In the genomic region with DNA sequence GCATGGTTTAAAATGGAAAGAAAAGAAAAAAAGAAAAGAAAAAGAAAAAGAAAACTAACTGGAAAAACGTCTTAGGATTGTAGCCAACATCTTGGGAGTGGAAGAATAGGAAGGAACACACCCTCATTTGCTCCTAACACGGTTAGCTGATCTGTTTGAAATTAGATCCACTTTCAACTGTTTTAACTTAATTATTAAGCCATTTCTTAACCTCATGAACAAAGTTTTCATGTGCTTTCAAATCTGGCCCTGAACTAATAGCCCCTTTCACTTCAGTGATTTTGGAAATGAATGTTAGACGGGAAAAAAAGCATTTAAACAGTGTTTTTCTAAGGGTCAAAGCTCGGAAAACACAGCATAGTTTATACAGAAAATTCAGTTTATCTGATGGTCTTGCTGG, we compare ENCODE assay signal across 11 mouse cellular contexts.
"Had no signal": no experiment of that assay in that cellular context is flagged by ENCODE, and none has a peak within 500 bp of the region (broad histone marks: within the 10 kb centered on the region; RNA-seq: fewer than 3 reads in every experiment).

No protein-coding gene starts in this region.

- H3K9ac ChIP-seq: liver, embryonic 15.5 days had no signal

- ATAC-seq: inflammation-experienced regulatory T-cells, adult 6 months; intestine, postnatal 0 days; lung, postnatal 0 days had no signal

- DNase-seq: lung, adult 2 months; lung, postnatal 36 days; thymus, postnatal 4 days had no signal

- H3K27me3 ChIP-seq: liver, embryonic 15.5 days had no signal

- H3K4me2 ChIP-seq: liver, embryonic 11.5 days; liver, embryonic 15.5 days had no signal

- H3K4me1 ChIP-seq: liver, embryonic 15.5 days had no signal

- H3K4me3 ChIP-seq: left cerebral cortex, adult 2 months; limb, embryonic 10.5 days; liver, embryonic 15.5 days had no signal

- H3K9me3 ChIP-seq: limb, embryonic 10.5 days; liver, embryonic 15.5 days had no signal

- H3K27ac ChIP-seq: left cerebral cortex, adult 2 months; limb, embryonic 10.5 days; liver, embryonic 15.5 days; stomach, postnatal 0 days had no signal
